Mouse (Mus musculus): ENCODE results near the gene 9530077C05Rik.

GRCm38 (mm10) chr9:22387901-22388300, 23.4 kb upstream of the 9530077C05Rik start:
- no peak for TF ChIP-seq CTCF (IDR thresholded peaks at IDR 0.05; ENCODE audit: low read depth, low read length)
- no peak for TF ChIP-seq POLR2A (IDR thresholded peaks at IDR 0.05; ENCODE audit: extremely low read depth, insufficient read depth, low read length)
